Mouse (Mus musculus): ENCODE measurements at regions not wholly inside any gene's neighbourhood (a gene's known extent, or its start where the extent isn't known, plus 50 kb on each side); places are given as distances from the start of the nearest gene placed in this dataset.

- no peak for DNase-seq (ENCODE audit: low read depth)
Observed at GRCm38 (mm10) chr6:31191577-31191976, 207.0 kb upstream of the Mkln1 start.

DNA sequence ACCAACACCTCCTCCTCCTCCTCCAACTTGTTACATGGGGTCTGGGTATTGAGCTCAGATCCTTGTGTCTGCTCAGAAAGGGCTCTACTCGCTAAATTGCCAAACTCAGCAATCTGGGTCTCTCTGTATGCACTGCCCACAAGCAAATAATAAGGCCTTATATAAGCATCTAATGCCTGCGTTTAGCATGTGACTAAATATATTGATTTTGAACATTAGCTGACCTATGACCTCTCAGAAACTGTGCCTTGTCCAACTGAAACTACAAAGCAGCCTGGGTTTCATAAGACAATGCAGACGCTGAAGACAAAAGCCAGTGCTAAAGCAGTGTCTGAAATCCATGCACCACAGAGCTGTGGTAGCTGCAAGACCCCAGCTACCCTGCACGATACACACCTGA lies 206.3 kb upstream of the Mkln1 start:
- DNase-seq (ENCODE audit: low read depth), result no peak

- no peak for DNase-seq (ENCODE audit: low read depth)
Observed at GRCm38 (mm10) chr6:31193202-31193601, 205.3 kb upstream of the Mkln1 start.

DNA sequence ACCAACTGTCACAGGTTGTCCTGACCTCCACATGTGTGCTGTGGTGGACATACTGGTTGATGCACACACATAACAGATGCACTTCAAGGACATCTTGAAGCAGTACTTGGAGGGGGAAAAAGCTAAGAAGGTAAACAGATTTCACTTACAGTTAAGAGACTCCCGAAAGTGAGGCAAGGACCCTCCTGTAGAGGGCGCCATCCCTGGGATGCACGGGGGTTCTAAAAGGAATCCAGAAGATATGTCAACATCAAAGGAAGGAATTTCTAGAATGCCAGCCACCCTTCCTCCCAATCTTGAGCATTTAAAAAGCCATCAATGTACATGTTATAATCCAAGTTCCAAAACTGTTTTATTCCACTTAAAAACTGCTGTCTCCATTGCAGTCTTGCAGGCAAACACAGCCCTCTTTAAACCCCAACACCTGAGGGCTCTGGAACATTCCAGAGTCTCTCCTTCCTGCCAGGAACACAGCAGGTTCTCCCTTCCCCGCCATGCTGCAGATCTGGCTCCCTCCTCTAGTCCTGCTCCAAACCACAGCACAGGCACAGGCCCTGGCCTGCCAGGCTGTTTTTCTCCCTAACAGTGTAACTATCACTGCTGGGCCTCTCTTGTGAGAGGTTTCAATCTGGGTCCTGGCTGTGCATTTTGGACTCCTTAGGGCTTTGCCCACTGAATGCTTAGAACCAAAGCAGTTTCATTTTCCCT lies 200.8 kb upstream of the Mkln1 start:
- no peak for DNase-seq (ENCODE audit: low read depth)

DNA sequence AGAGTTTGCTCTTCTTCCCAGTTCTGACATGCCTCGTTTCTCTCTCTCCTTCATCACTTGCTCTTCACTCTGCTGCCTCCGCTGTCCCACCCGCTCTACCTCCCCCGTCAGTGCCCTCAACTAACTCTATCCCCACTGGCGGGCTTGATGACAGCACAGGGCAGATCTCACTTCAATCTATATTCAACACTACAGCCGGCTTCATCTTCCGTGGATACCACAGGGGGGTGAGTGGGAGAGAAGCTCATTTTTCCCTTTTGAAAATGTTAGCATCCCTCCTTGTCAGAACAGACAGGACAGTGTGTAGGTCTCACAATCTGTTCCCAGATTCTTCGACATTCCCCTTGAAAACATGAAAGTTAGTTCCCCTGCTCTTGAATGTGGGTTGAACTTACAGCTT lies 200.2 kb upstream of the Mkln1 start:
- DNase-seq (ENCODE audit: low read depth), result no peak

GRCm38 (mm10) chr6:31200705-31201104 lies 197.8 kb upstream of the Mkln1 start:
- DNase-seq (ENCODE audit: low read depth), result no peak

DNA sequence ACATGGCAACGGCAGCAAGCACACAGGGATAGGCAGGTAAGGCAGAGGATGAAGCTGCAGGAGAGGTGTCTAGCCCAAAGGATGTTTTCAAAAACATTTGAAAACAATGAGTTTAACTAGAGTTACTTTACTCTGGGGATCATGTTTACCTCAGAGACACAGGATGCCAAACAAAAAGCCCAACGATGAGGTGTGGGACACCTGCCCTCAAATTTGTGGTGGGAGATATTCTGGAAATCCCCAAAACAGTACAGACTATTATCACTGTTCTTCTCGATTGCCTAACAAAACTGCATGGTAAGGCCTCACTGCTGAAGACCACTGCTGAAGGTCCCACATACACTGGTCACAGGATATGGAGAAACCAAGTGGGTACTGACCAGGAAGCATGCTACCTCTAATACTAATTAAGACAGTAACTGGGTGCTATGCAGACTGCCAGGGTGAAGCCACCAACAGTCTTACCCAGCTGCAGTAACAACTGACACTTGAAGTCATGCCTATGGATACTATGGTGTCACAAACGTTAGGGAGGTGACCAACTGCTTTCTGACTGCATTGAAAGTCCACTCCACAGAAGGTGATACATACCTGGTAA lies 197.1 kb upstream of the Mkln1 start:
- peak; percentile 73 for DNase-seq (ENCODE audit: low read depth)

DNA sequence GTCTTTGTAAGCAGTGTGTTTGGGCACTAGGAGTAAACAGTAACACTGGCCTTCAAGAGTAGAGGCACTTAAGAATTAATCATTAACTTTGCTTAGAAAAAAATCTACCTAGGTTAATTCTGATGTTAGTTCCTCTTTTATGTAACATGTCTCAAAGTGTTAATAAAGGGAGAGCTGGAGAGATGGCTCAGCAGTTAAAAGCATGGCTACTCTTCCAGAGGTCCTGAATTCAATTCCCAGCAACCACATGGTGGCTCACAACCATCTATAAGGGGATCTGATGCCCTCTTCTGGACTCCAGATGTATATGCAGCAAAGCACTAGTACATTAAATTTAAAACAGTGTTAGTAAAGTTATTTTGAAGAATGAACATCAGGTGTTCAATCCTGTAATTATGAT lies 195.9 kb upstream of the Mkln1 start:
- DNase-seq (ENCODE audit: low read depth), result peak; percentile 46

GRCm38 (mm10) chr6:31204434-31204833 lies 194.1 kb upstream of the Mkln1 start:
- no peak for DNase-seq (ENCODE audit: low read depth)

GRCm38 (mm10) chr6:31204839-31205238 lies 193.7 kb upstream of the Mkln1 start:
- no peak for DNase-seq (ENCODE audit: low read depth)

DNA sequence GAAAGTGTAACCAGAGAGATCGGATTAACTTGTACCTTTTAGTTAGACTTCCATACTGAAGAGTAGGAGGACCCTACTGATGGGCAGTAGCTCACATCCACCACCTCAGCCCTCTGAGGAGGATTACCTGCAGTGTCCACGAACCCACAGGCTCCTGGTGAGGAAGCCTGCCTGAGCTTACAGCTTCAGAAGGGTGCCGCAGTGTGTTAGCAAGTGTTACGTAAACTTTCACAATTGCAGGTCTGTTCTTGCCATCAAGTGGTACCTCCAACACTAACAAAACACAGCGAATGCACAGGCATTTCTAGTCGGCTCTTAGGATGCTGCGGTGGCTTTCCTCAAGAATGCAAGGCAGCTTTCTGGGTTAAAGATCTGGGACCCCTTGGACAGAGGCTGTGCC lies 192.4 kb upstream of the Mkln1 start:
- DNase-seq (ENCODE audit: low read depth), result peak; percentile 33

- DNase-seq (ENCODE audit: low read depth), result peak; percentile 74
Observed at GRCm38 (mm10) chr6:31207231-31207630, 191.3 kb upstream of the Mkln1 start.

DNA sequence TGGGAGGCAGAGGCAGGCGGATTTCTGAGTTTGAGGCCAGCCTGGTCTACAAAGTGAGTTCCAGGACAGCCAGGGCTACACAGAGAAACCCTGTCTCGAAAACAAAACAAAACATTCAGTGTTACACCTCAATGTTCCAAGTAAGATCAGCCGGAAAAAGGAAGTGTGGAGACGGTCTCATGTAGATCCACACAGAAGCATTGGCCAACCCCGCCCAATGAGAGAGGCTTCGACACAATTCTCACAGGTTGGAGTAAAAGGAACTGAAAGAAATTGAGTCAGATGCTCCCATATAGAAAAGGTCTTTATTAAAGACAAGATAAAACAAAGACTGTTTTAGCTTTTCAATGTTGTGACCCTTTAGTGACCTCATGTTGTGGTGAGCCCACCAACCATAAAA lies 190.3 kb upstream of the Mkln1 start:
- peak; percentile 32 for DNase-seq (ENCODE audit: low read depth)

DNA sequence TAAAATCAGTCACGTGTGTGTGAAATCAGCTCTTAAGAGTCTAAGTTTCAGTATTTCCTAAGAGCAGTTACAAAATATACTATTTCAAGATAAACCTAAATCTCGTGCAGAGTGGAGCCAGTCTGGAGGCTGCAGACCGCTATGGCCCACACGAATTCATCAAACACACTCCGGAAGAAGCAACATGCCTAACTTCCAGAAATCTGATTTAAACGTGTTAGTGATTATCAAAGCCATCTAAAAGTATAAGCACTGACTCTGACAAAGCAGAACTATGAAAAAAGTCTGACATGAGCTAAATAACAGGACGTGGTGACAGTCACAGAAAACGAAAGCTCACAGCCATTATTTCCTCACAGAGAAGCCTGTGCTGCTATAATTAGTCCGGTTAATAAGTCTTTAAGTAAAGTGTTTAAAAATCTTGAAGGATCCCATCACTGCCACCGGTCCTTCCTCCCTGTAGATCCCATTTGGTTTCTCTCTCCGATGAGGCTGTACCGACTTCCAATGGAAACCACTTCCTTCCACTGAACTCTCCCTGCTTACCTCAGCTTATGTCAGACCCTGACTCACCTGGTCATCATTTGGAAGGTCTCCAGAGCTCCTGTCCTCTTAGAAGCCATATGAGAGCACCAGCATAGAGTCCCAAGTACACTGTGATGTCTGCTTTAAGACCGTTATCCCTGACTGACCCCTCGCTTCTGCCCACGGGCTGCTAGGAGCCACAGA lies 189.0 kb upstream of the Mkln1 start:
- DNase-seq (ENCODE audit: low read depth), result peak; percentile 56

DNA sequence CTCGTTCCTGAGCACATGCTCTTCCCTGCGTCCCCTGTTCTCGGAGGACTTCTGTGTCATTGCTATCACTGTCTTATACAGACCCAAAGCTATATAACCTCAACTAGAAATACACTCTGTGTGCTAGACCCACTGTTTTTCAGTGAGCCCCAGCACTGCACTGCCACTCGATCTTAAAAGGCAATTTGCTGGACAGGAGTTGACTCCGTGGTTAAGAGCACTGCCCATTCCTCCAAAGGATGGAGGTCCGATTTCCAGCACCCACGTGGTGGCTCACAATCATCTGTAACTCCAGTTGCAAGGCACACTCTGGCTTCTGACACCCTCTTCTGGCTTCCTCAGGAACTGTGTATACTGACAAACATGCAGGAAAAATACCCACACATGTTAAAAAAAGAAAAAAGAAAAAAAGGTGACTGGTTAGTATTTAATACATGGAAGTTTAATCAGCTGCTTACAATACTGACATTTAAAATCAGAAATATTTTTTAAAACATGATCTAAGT lies 188.3 kb upstream of the Mkln1 start:
- peak; percentile 68 for DNase-seq (ENCODE audit: low read depth)

DNA sequence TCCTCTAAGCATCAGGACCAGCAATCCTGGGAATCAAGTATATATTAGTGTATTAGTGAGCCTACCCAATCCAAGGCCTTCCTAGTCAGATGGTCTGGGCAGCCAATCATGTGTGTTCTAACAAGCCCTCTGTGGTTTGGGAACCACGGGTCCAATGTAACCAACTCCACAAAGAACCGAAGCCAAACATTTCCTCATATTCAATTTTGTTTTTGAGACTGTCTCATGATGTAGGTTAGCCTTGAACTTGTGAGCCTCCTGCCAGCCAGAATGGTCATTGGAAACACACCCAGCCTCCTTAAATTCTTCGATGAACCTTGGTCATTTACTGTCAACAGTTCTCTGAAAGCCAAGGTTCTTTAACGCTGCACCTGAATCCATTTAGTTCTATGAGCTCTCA lies 187.4 kb upstream of the Mkln1 start:
- DNase-seq (ENCODE audit: low read depth), result peak; percentile 56

GRCm38 (mm10) chr6:31211616-31212015 lies 186.9 kb upstream of the Mkln1 start:
- DNase-seq (ENCODE audit: low read depth), result peak; percentile 19

DNA sequence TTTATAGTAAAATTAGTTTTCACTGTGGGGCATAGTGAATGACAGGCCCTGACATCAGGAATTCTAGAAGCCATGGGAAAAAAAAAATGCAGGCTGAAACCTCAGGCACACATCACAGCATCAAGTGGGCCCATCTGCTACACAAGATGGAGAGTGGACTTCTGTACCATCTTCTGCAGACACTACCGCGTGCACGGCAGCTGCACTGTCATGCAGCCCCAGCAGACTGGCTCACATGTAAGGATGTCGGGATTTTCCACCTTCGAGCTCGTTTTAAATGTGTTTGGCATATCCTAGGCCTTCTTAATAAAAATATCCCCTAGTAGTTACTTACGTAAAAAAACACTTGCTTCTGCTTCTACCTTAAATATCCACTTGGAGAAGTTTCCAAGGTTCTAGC lies 186.5 kb upstream of the Mkln1 start:
- peak; percentile 17 for DNase-seq (ENCODE audit: low read depth)

- DNase-seq (ENCODE audit: low read depth), result no peak
Observed at GRCm38 (mm10) chr6:31212694-31213093, 185.8 kb upstream of the Mkln1 start.

DNA sequence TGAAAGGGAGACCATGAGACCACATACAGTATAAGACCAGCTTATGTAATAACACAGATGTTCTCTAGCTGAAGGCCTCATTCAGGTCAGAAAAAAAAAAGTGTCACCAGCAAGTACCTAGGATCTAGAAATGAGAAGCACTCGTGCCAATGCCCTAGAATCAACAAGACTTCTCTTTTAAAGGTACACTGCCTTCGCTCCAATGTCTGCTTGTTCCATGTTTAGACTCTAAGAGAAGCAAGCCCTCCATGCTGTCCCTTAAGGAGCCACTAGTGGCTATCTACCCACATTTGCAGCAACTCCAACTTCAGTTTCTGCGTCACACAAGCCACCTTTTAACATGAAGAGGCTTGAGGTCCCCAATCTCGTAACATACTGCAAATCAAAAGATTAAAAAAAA lies 185.4 kb upstream of the Mkln1 start:
- peak; percentile 50 for DNase-seq (ENCODE audit: low read depth)

DNA sequence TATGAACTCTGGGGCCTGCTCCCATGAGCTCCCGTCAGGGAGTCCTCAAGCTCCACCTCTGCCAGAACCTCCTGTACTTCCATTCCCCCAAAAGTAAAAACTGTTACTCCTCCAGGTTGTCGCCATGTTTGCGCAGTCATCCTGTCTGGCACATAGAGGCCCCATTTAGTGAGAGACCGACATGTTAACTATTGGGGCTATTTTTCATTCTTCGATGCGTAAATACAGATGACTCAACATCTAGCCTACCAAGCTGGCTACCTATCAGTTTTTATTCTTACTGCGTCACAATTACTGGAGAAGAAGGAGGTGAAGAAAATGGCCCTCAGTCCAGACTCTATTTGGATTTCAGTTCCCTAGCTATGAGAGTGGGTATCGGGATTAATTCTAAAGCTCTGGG lies 182.9 kb upstream of the Mkln1 start:
- DNase-seq (ENCODE audit: low read depth), result peak; percentile 53

- DNase-seq (ENCODE audit: low read depth), result peak; percentile 91
Observed at GRCm38 (mm10) chr6:31216206-31217059, 182.1 kb upstream of the Mkln1 start.

All from 416B (cell line).